Mouse (Mus musculus) effector memory CD4-positive, alpha-beta T cell, adult 5 months (primary cell): ENCODE results near the gene Wdr59. TPM values are rescaled to one million over a fixed set of nuclear protein-coding genes. Genes with fewer than 3 reads are reported as not detected.

ENCODE experiments used
- polyA plus RNA-seq: library from polyadenylated mRNA; unstranded; fragments of 100-300 nt; shearing (Covaris generic); gene quantifications from one replicate; pipeline ENCODE4 v1.2.1, GENCODE M21; 2017

The Wdr59 gene
- 3.3 TPM for polyA plus RNA-seq

DNA sequence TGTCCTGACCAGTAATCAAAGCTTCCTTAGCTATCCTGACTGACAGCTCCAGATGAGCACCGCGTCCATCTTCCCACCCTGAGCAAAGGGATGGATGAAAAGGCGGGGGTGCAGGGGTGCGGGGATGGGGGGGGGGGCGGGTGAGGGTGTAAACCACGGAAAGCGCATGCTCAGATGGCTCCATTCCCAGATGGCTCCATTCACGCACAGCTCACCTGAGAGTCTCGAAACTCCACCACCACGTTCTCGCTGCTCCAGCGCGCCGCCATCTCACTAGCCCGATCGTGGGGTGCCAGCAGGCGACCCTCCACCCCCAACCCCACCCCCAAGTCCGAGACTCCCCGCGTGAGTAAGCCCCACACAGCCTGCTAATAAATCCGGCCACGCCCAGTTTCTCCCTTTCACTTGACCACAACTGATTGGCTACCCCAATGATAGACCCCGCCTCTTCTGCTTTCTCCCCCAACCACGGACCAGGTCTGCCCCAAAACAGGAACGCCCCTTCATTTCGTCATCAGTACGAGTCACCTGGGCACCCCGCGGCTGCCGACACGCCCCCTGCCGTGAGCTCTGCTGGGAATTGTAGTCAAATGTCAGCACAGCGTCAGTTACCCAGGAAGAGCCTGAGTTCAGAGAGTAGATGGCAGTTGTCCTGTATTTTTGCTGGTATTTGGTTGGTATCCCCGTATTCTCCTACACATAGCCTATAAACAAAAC, at the start of gene Wdr59:
Wdr59 (minus strand) TSS at position 380 of the 717 bp plus-strand sequence.

DNA sequence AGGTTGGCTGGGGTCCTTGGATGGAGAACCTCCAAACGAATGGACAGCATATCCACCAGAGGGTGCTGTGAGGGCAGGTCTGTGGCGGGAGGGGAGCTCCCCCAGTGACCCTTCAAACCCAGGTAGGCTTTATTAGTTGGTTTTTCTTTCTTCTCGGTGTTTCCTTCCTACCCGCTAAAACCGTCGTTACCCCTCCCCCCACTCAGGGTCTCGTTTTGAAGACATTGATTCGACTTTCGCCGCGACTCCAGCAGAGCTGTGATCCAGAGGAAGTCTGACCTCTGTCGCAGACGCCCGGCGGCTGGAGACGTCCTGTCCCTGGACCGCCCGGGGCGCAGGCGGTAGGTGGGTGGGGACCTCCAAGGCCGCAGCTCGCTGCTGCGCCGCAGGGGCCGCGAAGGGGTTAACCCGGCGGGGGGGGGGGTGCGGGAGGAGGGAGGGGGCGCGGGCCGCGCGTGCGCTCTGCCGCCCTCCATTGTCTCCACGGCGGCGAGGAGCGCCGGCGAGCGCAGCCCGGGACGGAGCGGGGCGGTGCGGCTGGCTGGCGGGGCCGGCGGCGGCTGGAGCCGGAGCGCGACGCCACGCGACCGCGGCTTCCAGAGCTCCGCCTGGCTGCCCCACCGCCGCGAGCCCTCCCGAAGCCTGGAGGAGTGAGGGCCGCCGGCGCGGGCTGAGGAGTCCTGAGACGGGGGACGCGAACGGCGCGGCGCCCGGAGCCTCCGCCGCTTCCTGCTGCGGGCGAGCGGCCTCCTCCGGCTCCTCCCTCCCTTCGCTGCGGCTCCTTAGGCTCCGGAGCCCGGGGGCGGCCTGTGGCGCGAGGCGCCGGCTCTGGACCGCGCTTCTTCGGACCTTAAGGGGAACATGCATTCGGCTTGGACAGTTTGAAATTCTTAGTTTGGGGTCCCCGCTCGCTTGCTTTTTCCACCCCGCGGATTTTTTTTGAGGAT, 14.4 kb upstream of the Wdr59 start, which contains the start of gene Znrf1:
Znrf1 (plus strand) TSS at position 67 of the 947 bp plus-strand sequence.

Other genes with a start within 250 kb of the Wdr59 start
- 28.4 TPM for gene Rfwd3, start 221.9 kb downstream of the Wdr59 start, polyA plus RNA-seq
- 1.9 TPM for gene Mlkl, start 183.9 kb downstream of the Wdr59 start, polyA plus RNA-seq
- gene Fa2h, start 128.3 kb downstream of the Wdr59 start, polyA plus RNA-seq: not detected
- gene Znrf1, start 14.0 kb upstream of the Wdr59 start, polyA plus RNA-seq: 183 TPM
- gene Ldhd, start 108.3 kb upstream of the Wdr59 start, polyA plus RNA-seq: 0.27 TPM
- gene Zfp1, start 121.3 kb upstream of the Wdr59 start, polyA plus RNA-seq: 14.4 TPM
- gene Ctrb1, start 168.9 kb upstream of the Wdr59 start, polyA plus RNA-seq: not detected
- 0.37 TPM for gene Bcar1, start 221.7 kb upstream of the Wdr59 start, polyA plus RNA-seq